Mouse (Mus musculus) heart, embryonic 10.5 days (tissue): ENCODE measurements at regions not wholly inside any gene's neighbourhood (a gene's known extent, or its start where the extent isn't known, plus 50 kb on each side); places are given as distances from the start of the nearest gene placed in this dataset.

Experiments used
- DNase-seq: peaks from one replicate; pipeline ENCODE4 v3.0.0-alpha.2; 2017; ENCODE audit warnings: low spot score
- H3K27ac ChIP-seq: fragments of 300-500 bp; sonication (generic); 2 replicates; pipeline ENCODE4 v1.5.1; 2016; ENCODE audit warnings: mild to moderate bottlenecking
- H3K27me3 ChIP-seq: fragments of 300-500 bp; sonication (generic); 2 replicates; pipeline ENCODE4 v1.6.1; 2016; ENCODE audit warnings: mild to moderate bottlenecking; ENCODE audit not compliant: poor library complexity, insufficient read depth, severe bottlenecking
- H3K36me3 ChIP-seq: fragments of 300-500 bp; sonication (generic); 2 replicates; pipeline ENCODE4 v1.6.1; 2016; ENCODE audit warnings: mild to moderate bottlenecking, moderate library complexity
- H3K4me1 ChIP-seq: fragments of 300-500 bp; sonication (generic); 2 replicates; pipeline ENCODE4 v1.6.1; 2016; ENCODE audit warnings: mild to moderate bottlenecking
- H3K4me3 ChIP-seq: fragments of 300-500 bp; sonication (generic); 2 replicates; pipeline ENCODE4 v1.5.1; 2016; ENCODE audit warnings: mild to moderate bottlenecking, moderate library complexity
- H3K9me3 ChIP-seq: fragments of 300-500 bp; sonication (generic); 2 replicates; pipeline ENCODE4 v1.6.1; 2016; ENCODE audit warnings: mild to moderate bottlenecking, moderate library complexity
- WGBS: fragments of 180-500 bp; shearing (Covaris S2); methylation state at CpG from one replicate; pipeline ENCODE4 v1.1.7; 2016; 5-methylcytosine and 5-hydroxymethylcytosine counted together

DNA sequence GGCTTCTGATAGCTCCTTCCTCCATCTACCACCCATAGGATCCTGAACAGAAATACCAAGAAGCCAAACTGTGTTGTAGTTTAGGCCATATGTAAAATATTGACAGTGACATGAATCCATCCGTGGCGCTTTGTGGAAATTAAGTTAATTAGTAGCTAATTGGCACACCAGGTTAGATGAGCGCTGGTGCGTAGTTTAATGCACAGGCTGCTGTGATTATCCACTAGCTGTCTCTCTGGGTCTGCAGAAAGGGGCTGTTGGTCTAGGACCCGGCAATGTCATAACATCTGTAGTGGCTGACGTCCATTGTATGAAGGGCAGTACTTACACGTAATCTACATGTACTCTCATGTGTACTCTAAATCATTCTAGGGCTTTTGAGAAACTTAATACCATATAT lies 134.7 kb downstream of the Ifng start:
- no peaks in the 10 kb centered on the region for H3K36me3 ChIP-seq
- H3K4me3 ChIP-seq = no peak overlapping the region
- no peak for DNase-seq
- H3K9me3 ChIP-seq = no peaks in the 10 kb centered on the region
- H3K27ac ChIP-seq = no peak overlapping the region
- WGBS = 84% methylated on average over 7 of the region's 7 CpGs
- no peaks in the 10 kb centered on the region for H3K27me3 ChIP-seq
- peaks cover 10% of the 10 kb centered on the region for H3K4me1 ChIP-seq

DNA sequence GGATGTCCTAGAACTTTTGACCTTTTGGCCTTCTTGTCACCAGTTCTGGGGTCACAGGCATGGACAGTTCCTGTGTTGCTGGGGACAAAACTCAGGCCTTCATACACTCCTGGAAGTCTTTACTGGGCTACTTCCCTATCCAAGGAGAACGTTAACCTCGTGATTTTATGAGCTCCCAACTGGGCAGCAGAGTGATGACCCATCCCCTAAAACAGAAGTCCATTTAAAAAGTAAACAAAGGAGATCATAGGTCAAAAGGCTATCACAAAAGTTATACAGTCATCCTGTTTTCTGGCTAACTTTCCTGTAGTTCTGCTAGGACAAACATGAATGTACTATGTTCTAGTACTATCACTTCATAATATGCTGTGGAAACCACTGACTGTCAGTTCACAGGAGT lies 140.5 kb downstream of the Ifng start:
- Histone ChIP-seq H3K9me3 (no peaks in the 10 kb centered on the region), H3K4me3 (no peak overlapping the region), H3K27me3 (no peaks in the 10 kb centered on the region), H3K27ac (no peak overlapping the region), H3K4me1 (no peaks in the 10 kb centered on the region), H3K36me3 (no peaks in the 10 kb centered on the region)
- 45% methylated on average over 2 of the region's 2 CpGs for WGBS
- no peak for DNase-seq

DNA sequence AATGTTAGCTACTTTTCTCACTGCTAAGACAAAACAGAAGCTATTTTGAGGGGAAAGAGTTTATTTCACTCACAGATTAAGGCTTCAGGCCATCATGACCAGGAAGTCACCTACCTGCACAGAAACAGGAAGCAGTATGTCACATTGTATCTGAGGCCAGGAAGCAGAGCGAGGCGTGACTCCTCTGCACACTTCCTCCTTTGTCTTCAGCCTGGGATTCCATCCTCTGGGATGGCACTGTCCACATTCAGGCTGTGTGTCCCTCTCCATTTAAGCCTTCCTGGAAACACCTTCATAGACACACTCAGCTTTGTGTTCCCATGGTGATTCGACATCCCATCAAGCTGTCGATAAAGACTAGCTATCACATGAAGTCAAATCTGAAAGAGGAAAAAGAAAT lies 145.0 kb downstream of the Ifng start:
- no peaks in the 10 kb centered on the region for H3K4me1 ChIP-seq
- WGBS = 68% methylated on average over 4 of the region's 4 CpGs
- no peak for DNase-seq
- no peaks in the 10 kb centered on the region for H3K9me3 ChIP-seq
- no peaks in the 10 kb centered on the region for H3K36me3 ChIP-seq
- H3K27me3 ChIP-seq = no peaks in the 10 kb centered on the region
- H3K27ac ChIP-seq = no peak overlapping the region
- H3K4me3 ChIP-seq = no peak overlapping the region

DNA sequence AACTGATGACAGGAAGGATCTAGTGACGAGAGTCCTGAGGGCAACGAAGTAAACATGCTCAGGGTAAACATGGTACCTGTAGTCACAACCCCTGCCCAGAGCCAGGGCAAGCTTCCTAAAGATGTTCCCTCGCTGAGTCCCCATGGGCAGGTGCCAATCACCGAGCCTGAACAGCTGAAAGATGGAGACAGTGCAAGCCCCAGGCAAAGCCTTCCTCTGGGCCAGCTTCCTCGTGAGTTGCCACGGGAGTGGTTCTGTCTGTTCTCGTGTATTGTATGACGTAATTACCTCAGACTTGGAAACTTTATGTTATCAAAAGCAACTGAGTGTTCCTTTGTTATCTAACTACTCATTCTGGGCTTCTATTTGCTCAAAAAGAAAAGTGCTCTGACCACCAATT lies 147.4 kb downstream of the Ifng start:
- Histone ChIP-seq H3K9me3 (no peaks in the 10 kb centered on the region), H3K36me3 (no peaks in the 10 kb centered on the region), H3K4me1 (no peaks in the 10 kb centered on the region), H3K27me3 (no peaks in the 10 kb centered on the region), H3K4me3 (no peak overlapping the region), H3K27ac (no peak overlapping the region)
- DNase-seq = no peak
- WGBS = 51% methylated on average over 8 of the region's 8 CpGs

DNA sequence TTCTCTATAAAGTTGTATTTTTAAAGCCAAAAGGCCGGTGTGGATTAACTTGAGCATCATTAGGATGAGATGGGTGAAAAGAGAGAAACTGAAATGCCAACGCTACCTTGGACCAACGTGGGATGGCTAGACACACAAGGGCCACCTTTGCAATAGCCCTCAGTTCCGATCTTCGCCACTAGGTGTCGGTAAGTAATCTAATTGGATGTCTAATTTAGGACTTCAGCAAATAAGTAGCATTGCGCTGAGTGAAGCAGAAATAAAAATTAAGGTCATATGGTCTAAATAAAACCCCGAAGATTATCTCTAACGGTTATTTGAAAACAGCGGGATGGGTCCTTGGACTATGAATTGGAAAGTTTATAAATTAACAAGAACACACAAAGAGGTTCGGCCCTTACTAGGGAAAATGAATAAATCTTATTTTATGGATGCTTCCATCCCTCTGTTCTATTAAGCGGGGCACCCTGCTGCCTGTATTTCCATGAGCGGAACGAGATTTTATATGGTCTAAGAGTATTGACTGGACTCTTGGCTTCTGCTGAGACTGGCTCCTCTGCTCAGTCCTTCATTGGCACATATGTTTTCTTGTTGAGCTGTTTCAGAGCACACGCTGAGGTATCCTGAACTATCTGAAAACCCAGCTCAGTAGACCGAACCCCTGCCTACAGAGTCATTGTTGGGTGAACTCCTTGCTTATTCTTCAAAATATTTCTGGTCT lies 152.0 kb downstream of the Ifng start:
- no peaks in the 10 kb centered on the region for H3K27me3 ChIP-seq
- H3K27ac ChIP-seq = no peak overlapping the region
- H3K36me3 ChIP-seq = no peaks in the 10 kb centered on the region
- WGBS = 46% methylated on average over 16 of the region's 16 CpGs
- no peaks in the 10 kb centered on the region for H3K9me3 ChIP-seq
- peaks cover 10% of the 10 kb centered on the region for H3K4me1 ChIP-seq
- DNase-seq = no peak
- no peak overlapping the region for H3K4me3 ChIP-seq

DNA sequence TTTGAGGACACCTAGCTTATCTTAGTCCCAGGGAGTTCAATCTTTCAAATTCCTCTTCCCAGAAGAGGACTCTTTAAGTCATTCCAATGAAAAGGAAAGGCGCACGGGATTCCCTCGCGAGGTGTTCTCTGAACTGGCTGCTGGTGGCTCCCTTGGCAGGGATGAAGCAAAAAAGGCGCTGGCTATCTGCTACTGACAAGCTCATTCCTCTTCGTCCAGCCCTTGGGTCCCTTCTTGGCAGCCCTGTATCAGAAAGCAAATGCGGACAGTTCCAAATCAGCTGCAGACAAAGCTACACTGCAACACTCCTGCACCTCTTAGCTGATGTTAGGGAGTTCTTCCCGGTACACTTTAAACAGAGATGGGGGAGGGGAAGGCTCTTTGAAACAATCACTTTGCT lies 155.4 kb downstream of the Ifng start:
- Histone ChIP-seq H3K4me1 (peaks cover 10% of the 10 kb centered on the region), H3K27me3 (no peaks in the 10 kb centered on the region), H3K27ac (peak overlapping the region; percentile 48), H3K9me3 (no peaks in the 10 kb centered on the region), H3K36me3 (no peaks in the 10 kb centered on the region), H3K4me3 (peak overlapping the region; percentile 22; the same call in 1 of the 2 replicates)
- no peak for DNase-seq
- WGBS = 28% methylated on average over 8 of the region's 8 CpGs

DNA sequence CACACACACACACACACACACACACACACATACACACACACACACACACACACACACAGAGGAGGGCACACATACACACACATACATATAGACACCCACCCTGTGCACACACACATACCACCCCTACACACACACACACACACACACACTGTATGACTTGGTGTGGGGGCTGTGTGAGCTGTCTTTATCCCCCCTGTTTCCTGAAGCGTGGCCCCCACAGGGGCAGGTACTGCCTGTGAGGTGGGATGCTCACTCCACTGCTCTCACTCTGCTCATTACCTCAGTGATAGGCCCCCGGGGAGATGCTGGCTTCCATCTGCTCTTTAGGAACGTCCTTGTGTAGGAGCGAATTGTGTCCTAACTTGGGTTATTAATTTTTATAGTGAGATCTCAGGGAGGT lies 157.7 kb downstream of the Ifng start:
- WGBS = 82% methylated on average over 4 of the region's 4 CpGs
- no peak for DNase-seq
- Histone ChIP-seq H3K4me1 (peaks cover 12% of the 10 kb centered on the region), H3K27ac (no peak overlapping the region), H3K4me3 (no peak overlapping the region), H3K9me3 (no peaks in the 10 kb centered on the region), H3K27me3 (no peaks in the 10 kb centered on the region), H3K36me3 (no peaks in the 10 kb centered on the region)

DNA sequence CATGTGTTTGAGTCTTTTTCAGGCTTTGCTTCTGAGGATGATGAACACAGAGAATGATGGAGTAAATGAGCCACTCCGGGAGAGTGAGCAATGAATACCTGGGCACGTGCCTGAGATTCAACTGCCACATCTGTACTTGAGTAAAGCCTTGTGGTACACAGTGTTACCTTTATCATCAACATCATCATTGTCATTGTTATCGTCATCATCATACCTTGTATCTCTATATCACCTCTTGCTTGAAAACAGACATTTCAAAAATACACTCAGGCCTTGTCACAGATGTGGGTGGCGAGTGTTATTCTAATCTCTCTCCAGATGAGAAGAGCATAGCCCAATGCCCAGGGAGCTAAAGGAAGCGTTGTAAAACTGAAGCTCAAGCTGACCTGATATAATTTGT lies 158.4 kb downstream of the Ifng start:
- Histone ChIP-seq H3K36me3 (no peaks in the 10 kb centered on the region), H3K4me1 (peaks cover 17% of the 10 kb centered on the region), H3K9me3 (no peaks in the 10 kb centered on the region), H3K27me3 (no peaks in the 10 kb centered on the region), H3K27ac (no peak overlapping the region), H3K4me3 (no peak overlapping the region)
- DNase-seq = no peak
- WGBS = 80% methylated on average over 5 of the region's 5 CpGs

DNA sequence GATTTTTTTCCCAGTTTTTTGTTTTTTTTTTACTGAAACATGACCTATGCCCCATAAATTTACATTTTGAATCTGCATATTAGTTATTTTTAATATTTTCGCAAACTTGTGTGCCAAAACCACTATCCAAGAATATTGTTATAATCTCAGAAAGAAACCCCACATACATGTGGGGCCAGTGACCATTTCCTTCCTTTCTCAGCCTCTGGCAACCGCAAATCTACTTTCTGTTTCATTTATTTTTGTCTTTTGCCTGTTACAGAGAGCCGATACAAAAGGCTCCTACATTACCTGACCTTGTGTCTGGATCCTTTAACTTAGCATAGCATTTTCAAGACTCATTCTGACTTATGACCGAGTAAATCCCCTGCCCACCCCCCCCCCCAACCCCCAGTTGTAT lies 158.8 kb downstream of the Ifng start:
- Histone ChIP-seq H3K27ac (no peak overlapping the region), H3K4me1 (peaks cover 17% of the 10 kb centered on the region), H3K4me3 (no peak overlapping the region), H3K36me3 (no peaks in the 10 kb centered on the region), H3K27me3 (no peaks in the 10 kb centered on the region), H3K9me3 (no peaks in the 10 kb centered on the region)
- 90% methylated on average over 4 of the region's 4 CpGs for WGBS
- DNase-seq = no peak

DNA sequence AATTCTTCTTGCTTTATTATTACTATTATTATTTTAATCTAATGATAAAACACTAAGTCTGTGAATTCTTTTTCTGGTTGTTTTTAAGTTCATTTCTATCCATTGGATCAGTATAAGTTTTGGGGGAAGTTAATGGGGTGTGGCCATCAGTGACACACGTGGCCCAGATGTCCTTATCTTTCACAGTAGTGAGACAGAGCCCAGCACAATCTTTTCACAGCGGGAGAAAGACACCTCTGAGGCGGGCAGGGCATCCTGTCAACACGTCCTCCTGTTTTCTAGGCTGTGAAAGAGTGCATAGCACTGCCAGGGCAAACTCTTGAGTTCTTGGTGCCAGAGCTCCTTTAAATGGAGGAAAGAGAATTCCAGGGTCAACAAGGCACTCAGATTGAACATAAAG lies 162.1 kb downstream of the Ifng start:
- DNase-seq = no peak
- Histone ChIP-seq H3K36me3 (no peaks in the 10 kb centered on the region), H3K4me3 (no peak overlapping the region), H3K9me3 (no peaks in the 10 kb centered on the region), H3K27ac (no peak overlapping the region), H3K27me3 (no peaks in the 10 kb centered on the region), H3K4me1 (peaks cover 7% of the 10 kb centered on the region)
- WGBS = 15% methylated on average over 4 of the region's 4 CpGs

DNA sequence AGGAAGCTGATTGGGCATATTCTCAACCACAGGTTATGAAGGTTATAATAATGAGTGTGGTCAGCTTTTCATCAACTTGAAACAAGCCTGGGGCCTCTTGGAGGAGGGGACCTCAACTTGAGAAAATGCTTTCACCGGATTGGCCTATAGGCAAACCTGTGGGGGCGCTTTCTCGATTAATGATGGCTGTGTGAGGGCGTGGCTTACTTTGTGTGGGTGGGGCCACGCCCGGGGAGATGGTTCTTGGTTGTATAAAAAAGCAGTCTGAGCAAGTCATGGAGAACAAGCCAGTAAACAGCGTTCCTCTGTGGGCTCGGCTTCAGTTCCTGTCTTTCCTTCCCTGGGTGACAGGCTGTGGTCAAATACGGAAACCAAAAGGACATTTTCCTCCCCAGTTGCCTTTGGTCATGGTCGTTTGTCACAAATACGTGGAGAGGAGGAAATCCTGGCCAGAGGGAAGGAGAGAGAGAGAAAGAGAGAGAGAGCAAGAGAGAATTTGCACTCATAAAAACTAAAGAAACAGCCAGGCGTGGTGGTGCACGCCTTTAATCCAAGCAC lies 163.1 kb downstream of the Ifng start:
- WGBS = 87% methylated on average over 13 of the region's 13 CpGs
- H3K4me1 ChIP-seq = peaks cover 7% of the 10 kb centered on the region
- H3K27me3 ChIP-seq = no peaks in the 10 kb centered on the region
- H3K9me3 ChIP-seq = no peaks in the 10 kb centered on the region
- H3K36me3 ChIP-seq = no peaks in the 10 kb centered on the region
- no peak for DNase-seq
- no peak overlapping the region; the same call in 1 of the 2 replicates for H3K27ac ChIP-seq
- H3K4me3 ChIP-seq = no peak overlapping the region

DNA sequence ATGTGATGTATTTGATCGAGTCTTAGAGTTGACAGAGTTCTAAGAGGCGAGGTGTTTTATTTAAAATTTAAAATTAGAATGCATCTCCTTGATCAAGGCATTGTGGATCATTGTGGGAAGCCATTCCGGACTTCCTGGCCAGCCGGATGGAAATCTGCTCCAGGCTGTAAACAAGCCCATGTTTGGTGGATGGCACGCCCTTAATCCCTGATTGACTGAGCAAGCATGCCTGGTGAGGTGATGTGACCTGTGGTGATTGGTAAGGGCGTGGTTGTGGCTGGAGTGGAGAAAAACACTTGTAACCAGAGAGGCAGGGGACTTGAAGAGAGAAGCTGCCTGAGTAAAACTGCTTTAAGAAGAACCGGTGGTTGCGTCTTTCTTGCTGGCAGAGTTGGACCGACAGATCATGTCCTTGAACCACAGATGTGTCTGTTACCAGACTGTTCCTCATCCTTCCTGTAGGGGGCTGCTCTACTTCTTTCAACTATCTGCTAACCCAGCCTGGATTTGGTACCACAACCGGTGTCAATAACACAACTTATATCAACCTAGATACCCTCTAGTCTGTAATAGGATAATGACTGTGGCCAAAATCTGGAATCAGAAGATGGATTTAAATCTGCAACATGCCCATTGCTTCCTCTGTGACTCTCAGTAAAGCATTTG lies 164.4 kb downstream of the Ifng start:
- Histone ChIP-seq H3K27ac (no peak overlapping the region), H3K4me3 (no peak overlapping the region)
- WGBS = 87% methylated on average over 10 of the region's 10 CpGs

DNA sequence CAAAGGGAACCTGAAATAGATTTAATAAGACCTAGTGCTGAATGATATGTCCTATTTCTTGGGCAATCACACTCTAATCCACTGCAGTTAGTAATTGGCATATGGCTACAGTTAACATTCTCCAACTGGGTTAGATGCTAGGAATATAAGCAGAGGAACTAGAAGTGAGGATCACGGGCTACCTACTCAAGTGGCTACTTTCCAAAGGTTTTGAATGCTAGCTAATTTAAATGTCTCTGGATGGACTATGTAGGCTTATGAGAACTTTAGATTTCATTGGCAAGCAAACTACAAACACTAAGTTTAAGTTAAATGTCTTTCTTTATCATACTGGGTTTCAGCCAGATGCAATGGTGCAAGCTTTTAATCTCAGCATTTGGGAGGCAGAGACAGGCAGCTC lies 166.6 kb downstream of the Ifng start:
- no peaks in the 10 kb centered on the region for H3K9me3 ChIP-seq
- DNase-seq = no peak
- 83% methylated on average over 1 of the region's 1 CpGs for WGBS
- H3K27me3 ChIP-seq = no peaks in the 10 kb centered on the region
- no peaks in the 10 kb centered on the region for H3K36me3 ChIP-seq
- no peak overlapping the region for H3K27ac ChIP-seq
- H3K4me1 ChIP-seq = peaks cover 7% of the 10 kb centered on the region
- H3K4me3 ChIP-seq = no peak overlapping the region

More for the DNA sequence above, 164.4 kb downstream of the Ifng start:
- Histone ChIP-seq H3K27me3 (no peaks in the 10 kb centered on the region), H3K36me3 (no peaks in the 10 kb centered on the region), H3K9me3 (no peaks in the 10 kb centered on the region), H3K4me1 (peaks cover 7% of the 10 kb centered on the region)
- no peak for DNase-seq
